Mouse (Mus musculus) midbrain, embryonic 14.5 days (tissue): ENCODE results near the gene Ergic1. TPM values are rescaled to one million over a fixed set of nuclear protein-coding genes. Genes with fewer than 3 reads are reported as not detected.

Experiments
- ATAC-seq: fragments of 200-750 bp; cut with Nextera tagmentation; 2 replicates; pipeline ENCODE4 v1.8.0; 2017; ENCODE audit warnings: moderate number of reproducible peaks, moderate library complexity; ENCODE audit not compliant: low FRiP score, low TSS enrichment
- DNase-seq: peaks from one replicate; pipeline ENCODE4 v3.0.0-alpha.2; 2015
- H3K27ac ChIP-seq: fragments of 300-500 bp; sonication (generic); replicated peaks from 2 replicates; pipeline ENCODE4 v1.5.1; 2014; ENCODE audit warnings: mild to moderate bottlenecking, low read depth, low read length, moderate library complexity
- H3K27me3 ChIP-seq: fragments of 300-500 bp; sonication (generic); 2 replicates; pipeline ENCODE4 v1.6.1; 2014; ENCODE audit warnings: low read length, control low read depth, mixed read lengths; ENCODE audit not compliant: control insufficient read depth, insufficient read depth
- H3K36me3 ChIP-seq: fragments of 300-500 bp; sonication (generic); 2 replicates; pipeline ENCODE4 v1.6.1; 2014; ENCODE audit warnings: low read length, control low read depth; ENCODE audit not compliant: control insufficient read depth, insufficient read depth
- H3K4me1 ChIP-seq: fragments of 300-500 bp; sonication (generic); 2 replicates; pipeline ENCODE4 v1.6.1; 2014; ENCODE audit warnings: mild to moderate bottlenecking, antibody characterized with exemption, low read length, control low read depth; ENCODE audit not compliant: control insufficient read depth, insufficient read depth
- H3K4me2 ChIP-seq: fragments of 300-500 bp; sonication (generic); 2 replicates; pipeline ENCODE4 v1.6.1; 2014; ENCODE audit warnings: mild to moderate bottlenecking, low read length, moderate library complexity
- H3K4me3 ChIP-seq: fragments of 300-500 bp; sonication (generic); replicated peaks from 2 replicates; pipeline ENCODE4 v1.5.1; 2014; ENCODE audit warnings: low read depth, low read length
- H3K9ac ChIP-seq: fragments of 300-500 bp; sonication (generic); replicated peaks from 2 replicates; pipeline ENCODE4 v1.6.1; 2014; ENCODE audit warnings: mild to moderate bottlenecking, low read length, moderate library complexity
- H3K9me3 ChIP-seq: fragments of 300-500 bp; sonication (generic); 2 replicates; pipeline ENCODE4 v1.6.1; 2016; ENCODE audit warnings: low read length, control low read depth, mixed read lengths; ENCODE audit not compliant: control insufficient read depth
- WGBS: fragments of 180-500 bp; shearing (Covaris S2); extraction: QIAGEN DNeasy Blood & Tissue Kit; methylation state at CpG from one replicate; pipeline ENCODE4 v1.1.7; 2014; 5-methylcytosine and 5-hydroxymethylcytosine counted together
- polyA plus RNA-seq: library from polyadenylated mRNA; unstranded; fragments of >200 nt; fragmentation: Nextera tagmentation; extraction: Ambion mirVana; gene quantifications from 2 replicates; pipeline ENCODE4 v1.2.1, GENCODE M21; 2014

The Ergic1 gene
- 117 and 129 TPM in 2 replicates for polyA plus RNA-seq

DNA sequence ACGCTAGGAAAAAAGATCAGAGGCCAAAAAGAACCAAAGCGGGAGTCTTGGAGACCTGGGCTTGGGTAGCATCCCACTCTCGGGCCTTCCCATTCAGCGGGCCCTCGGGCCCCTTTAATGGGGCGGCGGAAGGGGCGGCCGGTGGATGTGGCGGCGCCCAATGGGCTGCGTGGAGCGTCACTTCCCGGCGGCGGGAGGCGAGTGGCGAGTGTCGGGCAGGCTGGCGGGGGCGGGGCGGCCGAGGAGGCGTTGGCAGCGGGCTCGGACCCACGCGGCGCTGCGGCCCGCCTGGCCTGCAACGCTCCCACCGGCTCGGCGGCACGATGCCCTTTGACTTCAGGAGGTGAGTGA lies at the start of gene Ergic1:
Gene Ergic1, plus strand, starts transcription at position 200 of the 351 bp plus-strand sequence.
- Histone ChIP-seq H3K4me2 (peak within 1 kb of the TSS; percentile 93), H3K27me3 (no peaks in the 10 kb centered on the region), H3K9ac (peak within 1 kb of the TSS; percentile 69), H3K27ac (peak within 1 kb of the TSS; percentile 79), H3K4me3 (peak within 1 kb of the TSS; percentile 53), H3K9me3 (no peaks in the 10 kb centered on the region; the same call in 1 of the 2 replicates), H3K36me3 (peaks cover 18% of the 10 kb centered on the region), H3K4me1 (peaks cover 23% of the 10 kb centered on the region)
- peak; percentile 96 for DNase-seq
- WGBS: under 1% methylated on average over 35 of the region's 36 CpGs
- peak; percentile 94 for ATAC-seq

DNA sequence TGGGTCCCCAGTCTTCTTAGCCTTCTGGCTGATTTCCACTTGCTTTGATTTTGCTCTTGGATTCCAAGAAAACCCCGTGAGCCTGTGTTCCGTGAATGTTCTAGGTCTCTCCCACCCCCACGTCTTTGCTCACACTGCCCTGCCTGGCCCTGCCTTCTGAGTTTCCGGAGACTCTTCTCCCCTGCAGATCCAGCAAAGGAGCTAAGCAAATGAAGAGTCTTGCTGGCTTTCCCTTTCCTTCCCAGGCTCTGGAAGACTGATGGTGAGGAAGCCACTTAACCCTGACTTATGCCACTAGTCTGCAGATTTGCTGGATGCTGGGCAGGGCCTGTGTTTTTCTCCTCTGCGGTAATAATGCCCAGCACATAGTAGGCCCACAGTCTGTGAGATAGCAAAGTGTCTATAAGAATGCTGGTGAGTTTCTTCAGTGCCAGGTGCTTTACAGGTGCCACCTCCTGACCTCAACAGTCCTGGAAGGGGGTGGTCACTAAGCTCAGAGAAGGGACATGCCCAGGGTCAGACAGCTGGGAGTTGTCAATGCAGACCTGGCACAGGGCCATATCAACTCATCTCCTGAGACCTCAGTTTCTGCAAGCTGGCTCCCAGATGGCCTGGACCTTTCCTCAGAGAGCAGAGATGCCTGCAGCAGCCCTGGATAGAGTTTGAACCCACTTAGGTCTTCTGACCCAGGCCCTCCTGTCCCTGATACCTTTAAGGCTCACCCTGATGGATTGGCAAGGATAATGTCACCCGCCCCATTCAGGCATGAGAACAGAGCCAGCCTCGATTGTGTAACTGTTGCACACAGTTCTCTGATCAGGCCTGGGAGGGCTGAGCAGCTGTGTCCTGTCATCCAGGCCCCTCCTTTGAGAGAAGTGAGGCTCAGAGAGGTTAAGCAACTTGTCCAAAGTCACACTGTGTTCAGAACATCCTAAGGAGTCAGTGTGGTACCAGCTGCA lies 49.2 kb upstream of the Ergic1 start:
- 0 out of 2 replicates have a peak, but pooled peaks cover under 1% of the 10 kb centered on the region for H3K4me1 ChIP-seq
- DNase-seq (no peak), ATAC-seq (no peak)
- H3K4me3 ChIP-seq: no peak overlapping the region
- H3K9ac ChIP-seq: no peak overlapping the region
- 76% methylated on average over 7 of the region's 7 CpGs for WGBS
- no peak overlapping the region for H3K4me2 ChIP-seq
- H3K36me3 ChIP-seq: no peaks in the 10 kb centered on the region
- no peaks in the 10 kb centered on the region for H3K27me3 ChIP-seq
- no peaks in the 10 kb centered on the region for H3K9me3 ChIP-seq
- H3K27ac ChIP-seq: no peak overlapping the region

DNA sequence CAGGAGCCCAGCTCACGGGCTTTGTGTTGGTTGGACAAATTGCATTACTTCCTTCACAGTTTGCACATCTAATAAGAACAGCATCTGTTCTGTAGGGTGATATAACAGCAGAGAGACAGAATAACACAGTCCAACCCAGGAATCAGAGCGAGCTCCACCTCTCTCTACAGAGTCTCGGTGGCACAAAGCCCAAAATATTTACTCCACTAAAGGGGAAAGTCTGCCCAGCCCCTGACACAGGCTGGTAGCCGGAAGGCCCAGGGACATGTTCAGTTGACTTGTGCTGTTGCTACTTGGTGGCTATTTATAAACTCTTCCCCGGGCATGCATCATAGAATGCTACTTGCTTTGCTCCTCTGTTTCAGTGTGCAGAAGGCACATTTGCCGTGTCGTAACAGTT lies 48.3 kb upstream of the Ergic1 start:
- Histone ChIP-seq H3K4me1 (no peaks in the 10 kb centered on the region), H3K36me3 (no peaks in the 10 kb centered on the region), H3K4me2 (no peak overlapping the region), H3K27me3 (no peaks in the 10 kb centered on the region), H3K9ac (no peak overlapping the region), H3K27ac (no peak overlapping the region), H3K9me3 (no peaks in the 10 kb centered on the region), H3K4me3 (no peak overlapping the region)
- ATAC-seq (no peak), DNase-seq (no peak)
- 82% methylated on average over 7 of the region's 7 CpGs for WGBS

DNA sequence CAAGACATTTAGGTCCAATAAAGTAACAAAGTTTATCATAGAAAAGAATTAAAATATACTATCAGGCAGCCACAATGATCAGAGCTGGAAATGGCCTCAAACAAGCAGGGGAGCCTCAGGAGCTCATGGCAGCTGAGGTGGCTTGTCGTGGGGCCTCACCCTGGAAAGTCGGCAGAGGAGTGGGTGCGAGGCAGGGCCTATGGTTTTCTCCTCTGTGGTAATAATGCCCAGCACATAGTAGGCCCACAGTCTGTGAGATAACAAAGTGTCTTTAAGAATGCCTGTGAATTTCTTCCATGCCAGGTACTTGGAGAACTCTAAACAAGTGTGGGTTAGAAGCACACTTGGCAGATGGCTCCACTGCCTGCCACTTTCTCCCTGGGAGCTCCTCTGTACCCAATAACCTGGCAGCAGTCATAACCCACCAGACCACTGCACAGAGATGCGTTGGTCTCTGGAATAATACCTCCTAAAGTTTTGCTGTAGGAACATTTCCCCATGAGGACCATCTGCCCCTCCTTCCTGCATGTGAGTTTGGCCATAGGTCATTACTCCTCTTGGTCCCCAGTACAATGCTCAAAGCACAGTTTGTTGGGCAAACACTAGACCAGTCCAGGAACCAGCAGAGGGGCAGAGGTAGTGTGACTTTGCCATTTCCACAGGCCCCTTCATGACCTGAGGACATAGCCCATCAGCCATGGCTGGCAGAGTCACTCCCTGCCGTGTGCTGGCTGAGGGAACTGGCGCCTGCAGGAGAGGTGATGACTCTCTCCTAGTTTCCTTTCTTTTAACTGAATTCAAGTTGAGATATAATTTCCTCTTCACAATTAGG lies 47.6 kb upstream of the Ergic1 start:
- no peak overlapping the region for H3K4me3 ChIP-seq
- H3K9ac ChIP-seq: no peak overlapping the region
- DNase-seq: no peak
- no peaks in the 10 kb centered on the region for H3K36me3 ChIP-seq
- H3K9me3 ChIP-seq: no peaks in the 10 kb centered on the region
- H3K27ac ChIP-seq: no peak overlapping the region
- WGBS: 81% methylated on average over 6 of the region's 6 CpGs
- H3K4me1 ChIP-seq: no peaks in the 10 kb centered on the region
- no peaks in the 10 kb centered on the region for H3K27me3 ChIP-seq
- no peak for ATAC-seq
- no peak overlapping the region for H3K4me2 ChIP-seq

DNA sequence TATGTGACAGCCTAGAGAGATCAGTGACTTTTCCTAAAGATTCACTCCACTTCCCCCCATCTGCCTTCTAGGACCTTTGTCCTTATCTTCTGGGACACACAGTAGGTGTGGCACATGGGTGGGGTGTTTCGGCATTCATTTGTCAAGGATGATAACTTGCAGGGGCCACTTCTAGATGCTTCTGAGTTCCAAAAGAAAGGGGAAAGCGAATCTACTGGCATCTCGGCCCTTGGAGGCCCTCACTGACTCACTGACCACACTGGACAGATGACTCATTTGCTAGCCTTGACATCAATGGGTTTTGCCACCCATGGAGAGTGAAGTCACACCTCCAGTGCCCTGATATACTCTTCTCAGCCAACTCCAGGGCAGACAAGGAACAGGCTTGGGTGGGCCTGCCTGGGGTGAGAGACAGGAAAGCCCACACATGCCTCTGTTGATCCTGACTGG lies 46.7 kb upstream of the Ergic1 start:
- DNase-seq (no peak), ATAC-seq (no peak)
- Histone ChIP-seq H3K36me3 (no peaks in the 10 kb centered on the region), H3K4me3 (no peak overlapping the region), H3K27me3 (no peaks in the 10 kb centered on the region), H3K9me3 (no peaks in the 10 kb centered on the region), H3K9ac (no peak overlapping the region), H3K4me2 (no peak overlapping the region), H3K27ac (no peak overlapping the region), H3K4me1 (no peaks in the 10 kb centered on the region)
- WGBS: 86% methylated on average over 3 of the region's 3 CpGs

DNA sequence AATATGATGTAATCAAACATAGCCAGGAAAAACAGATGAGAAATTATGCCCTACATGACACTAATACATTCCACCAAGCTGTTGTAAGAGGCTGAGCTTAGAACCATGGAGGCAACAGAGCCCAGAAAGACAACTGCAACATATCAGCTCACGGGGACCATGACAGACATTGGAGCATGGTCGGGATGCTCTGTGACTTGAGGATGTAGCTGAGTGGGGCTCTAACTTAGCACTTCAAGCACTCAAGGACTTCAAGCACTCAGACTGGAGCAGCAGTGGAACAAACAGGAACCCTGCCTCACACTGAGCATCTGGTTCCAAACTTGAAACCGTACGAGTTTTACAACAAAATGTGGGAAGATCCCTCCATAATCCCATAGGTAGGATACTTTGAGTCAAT lies 45.6 kb upstream of the Ergic1 start:
- DNase-seq: no peak
- WGBS: 92% methylated on average over 4 of the region's 4 CpGs
- H3K4me2 ChIP-seq: no peak overlapping the region

DNA sequence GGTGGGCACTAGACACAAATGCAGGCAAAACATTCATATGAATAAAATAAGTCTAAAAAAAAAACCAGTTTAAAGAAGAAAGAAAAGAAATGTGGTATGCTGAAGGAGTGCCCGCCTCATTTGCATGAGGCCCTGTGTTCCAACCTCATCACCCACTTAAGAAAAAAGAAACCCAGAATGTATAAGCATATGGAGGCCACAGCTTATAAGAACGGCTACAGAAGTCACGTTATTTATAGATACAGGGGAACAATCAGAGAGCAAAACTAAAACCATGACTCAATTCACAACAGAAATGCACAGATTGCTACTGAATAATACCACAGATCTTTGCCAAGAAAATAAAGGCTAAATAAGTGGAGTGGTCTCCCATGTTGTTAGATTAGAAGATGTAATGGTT lies 43.0 kb upstream of the Ergic1 start:
- WGBS: 92% methylated on average over 3 of the region's 3 CpGs
- no peak overlapping the region for H3K4me2 ChIP-seq

More for the DNA sequence above, 45.6 kb upstream of the Ergic1 start:
- Histone ChIP-seq H3K27me3 (no peaks in the 10 kb centered on the region), H3K4me1 (no peaks in the 10 kb centered on the region), H3K9me3 (no peaks in the 10 kb centered on the region), H3K27ac (no peak overlapping the region), H3K9ac (no peak overlapping the region), H3K36me3 (no peaks in the 10 kb centered on the region), H3K4me3 (no peak overlapping the region)
- no peak for ATAC-seq

DNA sequence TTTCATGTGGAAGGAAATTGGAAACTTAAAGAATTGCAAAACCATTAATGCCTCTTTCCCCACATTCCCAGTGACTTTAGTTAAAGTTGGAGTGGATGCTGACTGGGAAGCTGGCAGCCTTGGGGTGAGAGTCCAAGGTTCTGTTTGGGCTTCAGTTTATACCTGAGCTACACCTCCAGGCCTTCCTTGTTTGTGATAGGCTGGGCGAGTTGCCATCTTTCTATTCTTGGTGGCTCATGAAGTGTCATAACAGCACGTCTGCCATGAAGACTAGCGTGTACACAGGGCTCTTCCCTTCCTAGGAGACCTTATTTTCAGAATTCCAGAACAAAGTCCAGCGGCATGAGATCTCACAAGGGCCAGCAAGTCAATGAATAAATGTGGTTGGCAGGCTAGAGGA lies 38.6 kb upstream of the Ergic1 start:
- no peak for ATAC-seq
- no peak overlapping the region for H3K9ac ChIP-seq
- H3K36me3 ChIP-seq: no peaks in the 10 kb centered on the region
- H3K4me3 ChIP-seq: no peak overlapping the region
- H3K9me3 ChIP-seq: no peaks in the 10 kb centered on the region
- DNase-seq: no peak
- H3K4me1 ChIP-seq: no peaks in the 10 kb centered on the region
- 79% methylated on average over 4 of the region's 4 CpGs for WGBS
- no peak overlapping the region for H3K27ac ChIP-seq
- no peak overlapping the region for H3K4me2 ChIP-seq
- no peaks in the 10 kb centered on the region for H3K27me3 ChIP-seq

More for the DNA sequence above, 43.0 kb upstream of the Ergic1 start:
- DNase-seq (no peak), ATAC-seq (no peak)
- Histone ChIP-seq H3K27ac (no peak overlapping the region), H3K4me3 (no peak overlapping the region), H3K36me3 (no peaks in the 10 kb centered on the region), H3K9ac (no peak overlapping the region), H3K27me3 (no peaks in the 10 kb centered on the region), H3K4me1 (no peaks in the 10 kb centered on the region), H3K9me3 (no peaks in the 10 kb centered on the region)
